Mouse (Mus musculus) spleen, adult 18-20 months (tissue): Measurements from ENCODE around the gene Pla2g4b.

Experiments used
- DNase-seq, 2 experiments: peaks; one replicate each; pipeline ENCODE4 v3.0.0; 2022; ENCODE audit warnings: mixed read lengths in 2 of 2

The Pla2g4b gene

GRCm38 (mm10) chr2:120017599-120017998 lies 15.6 kb upstream of the Pla2g4b start:
- no peak for DNase-seq

GRCm38 (mm10) chr2:120024337-120024736 lies 8.9 kb upstream of the Pla2g4b start:
- DNase-seq, result no peak

GRCm38 (mm10) chr2:120026984-120027949 lies 6.0 kb upstream of the Pla2g4b start, which contains the start of the genes Jmjd7 and Gm28042:
Gene Jmjd7, plus strand, starts transcription at chr2:120027483.
Gene Gm28042, plus strand, starts transcription at chr2:120027493.
- DNase-seq, result peak; percentile 86 to 95

- DNase-seq, result no peak
These were observed 5.3 kb upstream of the Pla2g4b start for GRCm38 (mm10) chr2:120027950-120028331.

- DNase-seq, result no peak
These were observed 2.8 kb upstream of the Pla2g4b start for GRCm38 (mm10) chr2:120030380-120030779.

- no peak for DNase-seq
These were observed 509 bp downstream of the Pla2g4b start for GRCm38 (mm10) chr2:120033726-120034125.

GRCm38 (mm10) chr2:120037744-120038143 lies 4.5 kb downstream of the Pla2g4b start:
- DNase-seq, result no peak

GRCm38 (mm10) chr2:120040991-120041390 lies 7.8 kb downstream of the Pla2g4b start:
- DNase-seq, result no peak

- no peak for DNase-seq
These were observed 10.9 kb downstream of the Pla2g4b start for GRCm38 (mm10) chr2:120044101-120044603.

- no peak for DNase-seq
These were observed 11.5 kb downstream of the Pla2g4b start for GRCm38 (mm10) chr2:120044676-120045075.

GRCm38 (mm10) chr2:120046486-120047310 lies 13.5 kb downstream of the Pla2g4b start:
- no peak for DNase-seq

- DNase-seq, result no peak
These were observed 15.0 kb downstream of the Pla2g4b start for GRCm38 (mm10) chr2:120048173-120048572.

GRCm38 (mm10) chr2:120049632-120050274 lies 16.5 kb downstream of the Pla2g4b start:
- DNase-seq, result peak; percentile 15 to 39

- DNase-seq, result no peak
These were observed 18.2 kb downstream of the Pla2g4b start for GRCm38 (mm10) chr2:120051405-120051804.

- DNase-seq, result no peak
These were observed 21.7 kb downstream of the Pla2g4b start for GRCm38 (mm10) chr2:120054771-120055552.

- no peak for DNase-seq
These were observed 22.7 kb downstream of the Pla2g4b start for GRCm38 (mm10) chr2:120055923-120056322.

GRCm38 (mm10) chr2:120058818-120059217 lies 25.6 kb downstream of the Pla2g4b start:
- no peak for DNase-seq

- no peak for DNase-seq
These were observed 26.2 kb downstream of the Pla2g4b start for GRCm38 (mm10) chr2:120059466-120059865.

GRCm38 (mm10) chr2:120060190-120060589 lies 27.0 kb downstream of the Pla2g4b start:
- DNase-seq, result no peak

- DNase-seq, result no peak
These were observed 27.4 kb downstream of the Pla2g4b start for GRCm38 (mm10) chr2:120060651-120061050.

GRCm38 (mm10) chr2:120062248-120062647 lies 29.0 kb downstream of the Pla2g4b start:
- DNase-seq, result no peak

- no peak for DNase-seq
These were observed 31.4 kb downstream of the Pla2g4b start for GRCm38 (mm10) chr2:120064639-120065038.
